Mouse (Mus musculus) stomach, embryonic 14.5 days (tissue): ENCODE data around the gene Tgfbr3. TPM values are rescaled to one million over a fixed set of nuclear protein-coding genes. Genes with fewer than 3 reads are reported as not detected.

Source experiments
- ATAC-seq: fragments of 200-750 bp; cut with Nextera tagmentation; 2 replicates; pipeline ENCODE4 v1.8.0; 2017; ENCODE audit warnings: low read depth, moderate TSS enrichment; ENCODE audit not compliant: insufficient number of reproducible peaks, insufficient read depth, low FRiP score
- H3K27ac ChIP-seq: fragments of 300-500 bp; sonication (generic); 2 replicates; pipeline ENCODE4 v1.5.1; 2014; ENCODE audit warnings: mild to moderate bottlenecking, low read length, moderate library complexity, mixed read lengths
- H3K27me3 ChIP-seq: fragments of 300-500 bp; sonication (generic); 2 replicates; pipeline ENCODE4 v1.6.1; 2014; ENCODE audit warnings: low read length, control low read depth, mixed read lengths; ENCODE audit not compliant: control insufficient read depth, insufficient read depth
- H3K36me3 ChIP-seq: fragments of 300-500 bp; sonication (generic); 2 replicates; pipeline ENCODE4 v1.6.1; 2014; ENCODE audit warnings: mild to moderate bottlenecking, control low read depth, low read length, moderate library complexity, mixed read lengths; ENCODE audit not compliant: control insufficient read depth, insufficient read depth
- H3K4me1 ChIP-seq: fragments of 300-500 bp; sonication (generic); 2 replicates; pipeline ENCODE4 v1.6.1; 2014; ENCODE audit warnings: low read length, control low read depth, mixed read lengths; ENCODE audit not compliant: control insufficient read depth, insufficient read depth
- H3K4me2 ChIP-seq: fragments of 300-500 bp; sonication (generic); replicated peaks from 2 replicates; pipeline ENCODE4 v1.6.1; 2014; ENCODE audit warnings: low read depth, low read length, control low read depth
- H3K4me3 ChIP-seq: fragments of 300-500 bp; sonication (generic); 2 replicates; pipeline ENCODE4 v1.5.1; 2014; ENCODE audit warnings: low read depth, low read length, control low read depth
- H3K9ac ChIP-seq: fragments of 300-500 bp; sonication (generic); replicated peaks from 2 replicates; pipeline ENCODE4 v1.6.1; 2014; ENCODE audit warnings: low read depth, mild to moderate bottlenecking, control low read depth, low read length, moderate library complexity, mixed read lengths
- H3K9me3 ChIP-seq: fragments of 300-500 bp; sonication (generic); 2 replicates; pipeline ENCODE4 v1.6.1; 2016; ENCODE audit warnings: low read depth, low read length, control low read depth; ENCODE audit not compliant: control insufficient read depth
- WGBS: fragments of 180-500 bp; shearing (Covaris S2); extraction: QIAGEN DNeasy Blood & Tissue Kit; methylation state at CpG from one replicate; pipeline ENCODE4 v1.1.7; 2014; 5-methylcytosine and 5-hydroxymethylcytosine counted together
- polyA plus RNA-seq: library from polyadenylated mRNA; unstranded; fragments of >200 nt; fragmentation: Nextera tagmentation; extraction: Ambion mirVana; gene quantifications from 2 replicates; pipeline ENCODE4 v1.2.1, GENCODE M21; 2014

Gene Tgfbr3
- polyA plus RNA-seq, 1 experiment from 2014 or later: 34.5 TPM

DNA sequence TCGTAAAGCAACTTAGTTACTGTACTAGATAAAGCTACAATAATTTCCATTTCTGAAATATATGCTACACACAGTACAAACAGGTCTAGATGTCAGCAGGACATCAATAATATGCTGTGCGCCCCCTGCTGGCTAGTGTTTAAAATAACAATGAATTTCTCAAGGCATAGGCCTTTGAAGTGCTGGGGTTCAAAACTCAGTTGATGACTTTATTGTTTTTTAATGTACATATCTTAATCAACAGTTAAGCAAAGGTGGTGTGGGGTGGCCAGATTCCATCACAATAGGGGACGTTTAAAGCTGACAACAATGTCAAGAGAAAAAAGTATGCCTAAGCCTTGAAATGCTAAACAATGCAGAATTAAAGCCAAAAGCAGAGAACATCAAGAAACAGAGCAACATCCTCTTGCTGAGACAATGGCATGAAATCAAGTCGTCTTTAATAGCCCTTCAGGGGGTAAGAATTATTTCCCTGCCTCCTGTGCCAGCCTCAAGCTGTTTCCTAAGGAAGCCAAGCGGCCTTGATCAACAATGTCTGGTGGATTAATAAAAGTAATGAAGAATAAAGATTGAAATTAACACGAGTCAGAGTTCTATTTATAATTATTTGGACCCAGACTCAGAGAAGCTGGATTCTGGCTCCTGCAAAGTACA is 2.0 kb downstream of the Tgfbr3 start:
- Histone ChIP-seq H3K9me3 (no peaks in the 10 kb centered on the region), H3K27me3 (no peaks in the 10 kb centered on the region), H3K27ac (no peak overlapping the region), H3K4me3 (peak overlapping the region; percentile 85), H3K36me3 (no peaks in the 10 kb centered on the region), H3K4me2 (peak overlapping the region; percentile 64), H3K4me1 (peaks cover 12% of the 10 kb centered on the region), H3K9ac (no peak overlapping the region)
- WGBS: 29% methylated on average over 6 of the region's 6 CpGs
- ATAC-seq: no peak

DNA sequence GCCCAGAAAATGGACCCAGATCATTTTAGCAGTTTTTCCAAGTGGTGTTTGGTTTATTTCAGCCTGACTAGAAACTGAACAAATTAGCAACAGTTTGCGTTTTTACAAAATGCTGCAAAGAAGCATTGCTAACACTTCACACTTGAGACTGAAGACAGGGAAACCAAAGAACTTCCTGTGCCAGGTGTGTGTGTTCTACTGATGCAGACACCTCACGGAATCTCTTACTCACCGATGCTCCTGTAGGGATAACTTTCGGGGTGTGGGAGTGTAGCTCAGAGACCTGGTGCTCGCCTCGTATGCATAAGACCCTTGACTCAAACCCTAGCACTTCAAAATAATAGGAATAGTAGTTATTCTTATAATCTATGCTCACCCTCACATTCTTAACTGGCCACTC is 3.9 kb downstream of the Tgfbr3 start:
- H3K9me3 ChIP-seq: no peaks in the 10 kb centered on the region
- H3K27ac ChIP-seq: no peak overlapping the region
- no peak for ATAC-seq
- H3K4me2 ChIP-seq: no peak overlapping the region
- H3K4me3 ChIP-seq: no peak overlapping the region
- no peak overlapping the region for H3K9ac ChIP-seq
- H3K36me3 ChIP-seq: no peaks in the 10 kb centered on the region
- 75% methylated on average over 6 of the region's 6 CpGs for WGBS
- H3K27me3 ChIP-seq: no peaks in the 10 kb centered on the region
- peaks cover 12% of the 10 kb centered on the region for H3K4me1 ChIP-seq

DNA sequence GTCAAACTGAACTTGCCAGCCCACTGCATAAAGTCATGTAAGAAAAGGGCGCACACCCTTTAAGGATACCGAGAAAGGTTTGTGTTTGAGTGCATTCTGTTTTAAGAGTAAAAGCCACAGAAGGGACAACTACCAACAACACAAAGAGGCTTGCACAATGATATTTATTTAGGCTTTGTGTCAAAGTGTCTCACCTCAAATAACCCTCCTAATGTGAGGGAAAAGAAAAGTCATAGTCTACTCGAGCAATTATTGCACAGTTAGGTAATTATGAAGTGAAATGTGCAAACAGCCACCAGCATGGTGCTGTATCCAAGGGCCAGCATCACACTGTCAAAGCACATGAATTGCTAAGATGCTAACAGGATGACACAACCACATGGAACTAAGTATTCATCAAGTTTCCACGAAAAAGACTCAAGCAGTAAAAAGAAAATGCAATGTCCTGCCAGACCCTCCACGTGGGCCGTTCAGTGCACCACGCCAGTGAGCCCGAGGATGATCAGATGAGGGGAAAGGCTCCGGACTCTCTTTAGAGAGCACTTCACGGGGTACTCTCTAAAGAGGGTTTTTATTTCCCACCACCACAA is 5.4 kb downstream of the Tgfbr3 start:
- peaks cover 7% of the 10 kb centered on the region for H3K4me1 ChIP-seq
- WGBS: 67% methylated on average over 10 of the region's 10 CpGs
- no peak overlapping the region for H3K4me3 ChIP-seq
- H3K9ac ChIP-seq: no peak overlapping the region
- ATAC-seq: no peak
- no peak overlapping the region for H3K27ac ChIP-seq
- H3K27me3 ChIP-seq: no peaks in the 10 kb centered on the region
- no peak overlapping the region for H3K4me2 ChIP-seq
- H3K36me3 ChIP-seq: no peaks in the 10 kb centered on the region
- H3K9me3 ChIP-seq: no peaks in the 10 kb centered on the region

DNA sequence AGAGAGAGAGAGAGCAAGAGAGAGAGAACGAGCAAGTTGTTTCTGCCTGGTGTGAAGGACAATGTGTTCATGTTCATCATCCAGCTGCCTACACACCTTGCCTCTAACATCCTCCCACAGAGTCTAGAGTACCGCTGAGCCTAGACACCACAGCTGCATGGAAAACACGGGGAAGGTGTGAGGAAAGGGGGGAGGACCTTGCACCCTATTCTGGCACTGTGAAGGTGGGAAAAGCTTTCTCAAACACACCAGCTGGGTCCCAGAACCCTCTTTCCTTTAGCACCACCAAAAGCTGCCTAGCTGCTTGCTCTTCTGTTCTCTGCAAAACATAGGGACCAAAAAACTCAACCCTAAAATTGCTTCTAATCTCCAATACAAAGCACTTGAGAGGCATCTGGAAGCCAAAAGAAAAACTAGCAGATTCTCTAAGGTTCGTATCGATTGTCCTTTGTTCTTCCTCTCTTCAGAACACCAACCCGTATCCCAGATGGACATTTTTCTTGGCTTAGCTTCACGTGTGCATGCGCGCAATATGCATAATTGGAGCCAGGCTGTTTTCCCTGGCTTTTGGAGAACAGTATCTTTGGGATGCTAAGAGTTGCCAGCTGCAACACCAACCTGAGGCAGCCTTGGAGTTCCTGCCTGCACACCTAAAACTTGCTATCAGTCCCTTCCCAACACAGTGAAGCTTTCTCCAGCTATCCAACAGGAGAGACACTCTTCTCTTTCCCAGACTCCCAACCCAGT is 6.7 kb downstream of the Tgfbr3 start:
- no peaks in the 10 kb centered on the region for H3K27me3 ChIP-seq
- 72% methylated on average over 9 of the region's 9 CpGs for WGBS
- no peak overlapping the region for H3K27ac ChIP-seq
- H3K9ac ChIP-seq: no peak overlapping the region
- no peak overlapping the region for H3K4me3 ChIP-seq
- H3K4me2 ChIP-seq: no peak overlapping the region
- H3K36me3 ChIP-seq: no peaks in the 10 kb centered on the region
- ATAC-seq: no peak
- H3K9me3 ChIP-seq: no peaks in the 10 kb centered on the region
- peaks cover 7% of the 10 kb centered on the region for H3K4me1 ChIP-seq

DNA sequence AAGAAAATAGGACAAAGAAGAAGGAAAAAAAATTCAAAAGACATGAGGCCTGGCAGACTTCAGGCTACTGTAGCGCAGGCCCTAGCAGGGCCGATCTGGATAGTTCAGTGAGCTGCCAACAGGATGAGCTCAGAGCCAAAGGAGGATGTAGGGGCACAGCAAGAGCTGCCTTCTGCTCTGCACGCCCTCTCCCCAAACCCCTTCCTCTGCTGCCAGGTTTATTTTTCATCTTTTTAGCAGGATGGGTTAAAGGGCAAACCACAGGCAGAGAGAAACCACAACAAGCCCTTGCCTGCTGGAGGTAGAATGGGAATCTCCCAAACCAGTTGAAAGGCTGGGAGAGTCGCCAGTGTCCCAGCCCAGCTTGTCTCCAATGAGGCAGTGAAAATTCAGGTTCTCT is 10.2 kb downstream of the Tgfbr3 start:
- Histone ChIP-seq H3K4me3 (no peak overlapping the region), H3K27ac (no peak overlapping the region), H3K36me3 (no peaks in the 10 kb centered on the region), H3K9me3 (no peaks in the 10 kb centered on the region), H3K9ac (no peak overlapping the region), H3K4me2 (no peak overlapping the region), H3K4me1 (peaks cover 27% of the 10 kb centered on the region; the same call in 1 of the 2 replicates), H3K27me3 (no peaks in the 10 kb centered on the region)
- WGBS: 60% methylated on average over 4 of the region's 4 CpGs
- no peak for ATAC-seq

DNA sequence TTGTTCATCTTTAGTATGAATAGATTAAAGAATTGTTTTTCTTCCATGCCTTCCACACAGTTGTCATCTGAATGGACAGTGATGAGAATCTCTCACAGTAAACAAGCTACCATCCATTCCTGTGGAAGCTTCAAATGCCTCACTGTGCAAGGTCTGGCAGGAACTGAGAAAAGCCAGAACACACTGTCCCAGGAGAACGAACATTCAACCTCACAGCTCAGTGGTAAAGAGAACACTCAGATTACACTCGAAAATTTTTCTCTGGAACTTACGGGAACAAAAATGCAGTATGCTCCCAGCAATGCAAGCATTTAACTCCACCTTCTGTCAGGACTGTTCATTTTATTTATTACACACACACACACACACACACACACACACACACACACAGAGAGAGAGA is 13.2 kb downstream of the Tgfbr3 start:
- WGBS: 36% methylated on average over 3 of the region's 3 CpGs
- no peaks in the 10 kb centered on the region for H3K9me3 ChIP-seq
- H3K4me2 ChIP-seq: no peak overlapping the region
- no peak overlapping the region for H3K4me3 ChIP-seq
- no peaks in the 10 kb centered on the region for H3K27me3 ChIP-seq
- H3K36me3 ChIP-seq: no peaks in the 10 kb centered on the region
- H3K27ac ChIP-seq: peak overlapping the region; percentile 36
- peaks cover 46% of the 10 kb centered on the region for H3K4me1 ChIP-seq
- ATAC-seq: no peak
- no peak overlapping the region for H3K9ac ChIP-seq

DNA sequence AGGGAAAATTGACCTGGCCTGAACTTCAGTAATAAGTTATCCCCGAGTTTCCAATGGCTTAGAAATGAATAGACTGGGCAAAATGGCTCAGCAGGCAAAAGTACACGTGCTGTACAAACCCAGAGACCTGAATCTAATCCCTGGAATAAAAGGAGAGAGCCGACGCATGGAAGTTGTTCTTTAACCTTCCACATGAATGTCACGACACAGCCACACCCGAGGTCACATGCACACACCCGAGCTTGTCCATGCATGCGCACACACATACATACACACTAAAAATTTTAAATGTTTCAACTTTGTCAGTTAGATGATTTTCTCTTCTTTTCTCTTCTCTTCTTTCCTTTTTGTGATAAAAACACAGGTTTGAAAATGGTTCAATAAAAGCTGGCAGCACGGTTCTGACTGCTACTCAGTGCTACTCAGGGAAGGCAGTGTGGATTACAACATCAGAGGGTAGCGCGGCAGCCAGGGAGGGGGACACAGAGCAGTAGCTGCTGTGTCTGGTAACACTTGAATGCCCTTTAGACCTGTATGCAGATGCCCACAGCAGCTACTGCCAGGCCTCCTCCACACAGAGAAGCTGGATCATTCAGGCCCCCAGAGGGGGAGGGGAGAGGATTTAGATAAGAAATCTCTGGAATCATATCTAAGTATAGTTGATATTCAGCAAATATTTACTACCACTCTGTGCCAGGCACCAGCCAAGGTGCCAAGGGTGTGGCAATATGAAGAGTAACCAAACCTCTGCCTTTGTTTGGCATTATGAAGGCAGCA is 17.0 kb downstream of the Tgfbr3 start:
- no peak for ATAC-seq
- Histone ChIP-seq H3K4me3 (no peak overlapping the region), H3K36me3 (no peaks in the 10 kb centered on the region), H3K4me2 (no peak overlapping the region), H3K27me3 (no peaks in the 10 kb centered on the region), H3K4me1 (peaks cover 71% of the 10 kb centered on the region), H3K9ac (no peak overlapping the region), H3K9me3 (no peaks in the 10 kb centered on the region), H3K27ac (peak overlapping the region; percentile 28; the same call in 1 of the 2 replicates)
- 40% methylated on average over 11 of the region's 11 CpGs for WGBS

DNA sequence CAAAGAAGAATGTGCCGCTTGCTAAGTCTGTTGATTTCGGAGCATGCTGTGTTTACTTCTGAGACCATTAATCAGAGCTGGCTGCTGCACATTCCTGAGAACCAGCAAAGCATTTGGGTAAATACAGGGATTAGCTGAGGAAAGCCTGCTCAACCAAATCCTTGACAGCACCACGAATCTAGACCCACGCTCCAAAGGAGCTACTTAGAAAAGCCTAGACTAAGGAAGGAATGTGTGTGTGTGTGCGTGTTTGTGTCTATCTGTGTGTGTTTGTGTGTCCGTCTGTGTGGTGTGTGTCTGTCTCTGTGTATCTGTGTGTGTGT is 20.5 kb downstream of the Tgfbr3 start:
- WGBS: 7% methylated on average over 6 of the region's 6 CpGs
- H3K9me3 ChIP-seq: no peaks in the 10 kb centered on the region
- no peaks in the 10 kb centered on the region for H3K27me3 ChIP-seq
- no peak overlapping the region for H3K9ac ChIP-seq
- no peak overlapping the region for H3K4me3 ChIP-seq
- H3K4me1 ChIP-seq: peaks cover 53% of the 10 kb centered on the region
- H3K27ac ChIP-seq: peak overlapping the region; percentile 69
- peak; percentile 79; the same call in 1 of the 2 replicates for ATAC-seq
- H3K4me2 ChIP-seq: 0 out of 2 replicates have a peak overlapping the region, but pooled peaks have one; percentile 11
- peaks cover 4% of the 10 kb centered on the region; the same call in 1 of the 2 replicates for H3K36me3 ChIP-seq
